Mouse (Mus musculus) forelimb bud, embryonic 11.5 days (tissue): ENCODE measurements around the gene Ndufs3.
"Not testable (repeated sequence)": the region's sequence is repeated elsewhere in the genome, so short reads cannot be mapped to it uniquely, and the experiment has no call there.

Experiments
- DNase-seq: peaks from one replicate; pipeline ENCODE4 v3.0.0-alpha.2; 2012; ENCODE audit warnings: low read depth, low spot score

Ndufs3 gene

GRCm38 (mm10) chr2:90906721-90907120, 2.1 kb upstream of the Ndufs3 start:
- DNase-seq = no peak

GRCm38 (mm10) chr2:90904856-90905224, 213 bp upstream of the Ndufs3 start:
- DNase-seq = no peak

GRCm38 (mm10) chr2:90903398-90903797, 1.2 kb downstream of the Ndufs3 start:
- no peak for DNase-seq

GRCm38 (mm10) chr2:90894299-90894677, 10.3 kb downstream of the Ndufs3 start:
- not testable (repeated sequence) for DNase-seq

- DNase-seq = no peak
Measured at GRCm38 (mm10) chr2:90893673-90894298, 10.8 kb downstream of the Ndufs3 start.

- DNase-seq = peak; percentile 70
Measured at GRCm38 (mm10) chr2:90889550-90890548, 14.8 kb downstream of the Ndufs3 start.

GRCm38 (mm10) chr2:90887627-90888026, 17.0 kb downstream of the Ndufs3 start:
- DNase-seq = no peak

GRCm38 (mm10) chr2:90886436-90886835, 18.2 kb downstream of the Ndufs3 start:
- DNase-seq = no peak

- no peak for DNase-seq
Measured at GRCm38 (mm10) chr2:90885218-90886041, 19.2 kb downstream of the Ndufs3 start, which contains the start of gene C1qtnf4. Gene C1qtnf4, plus strand, starts transcription at chr2:90885860.

- no peak for DNase-seq
Measured at GRCm38 (mm10) chr2:90881824-90882223, 22.8 kb downstream of the Ndufs3 start.

- DNase-seq = no peak
Measured at GRCm38 (mm10) chr2:90880144-90880785, 24.4 kb downstream of the Ndufs3 start.

- no peak for DNase-seq
Measured at GRCm38 (mm10) chr2:90879419-90879818, 25.2 kb downstream of the Ndufs3 start.

- DNase-seq = no peak
Measured at GRCm38 (mm10) chr2:90877584-90878259, 26.9 kb downstream of the Ndufs3 start.

GRCm38 (mm10) chr2:90875239-90875638, 29.4 kb downstream of the Ndufs3 start:
- no peak for DNase-seq

- DNase-seq = no peak
Measured at GRCm38 (mm10) chr2:90874025-90874424, 30.6 kb downstream of the Ndufs3 start.

- DNase-seq = no peak
Measured at GRCm38 (mm10) chr2:90871180-90871961, 33.3 kb downstream of the Ndufs3 start.

- DNase-seq = no peak
Measured at GRCm38 (mm10) chr2:90870136-90870601, 34.5 kb downstream of the Ndufs3 start.

- DNase-seq = peak; percentile 77
Measured at GRCm38 (mm10) chr2:90866524-90866923, 38.1 kb downstream of the Ndufs3 start.

- DNase-seq = no peak
Measured at GRCm38 (mm10) chr2:90864184-90864583, 40.4 kb downstream of the Ndufs3 start.

GRCm38 (mm10) chr2:90861486-90861885, 43.1 kb downstream of the Ndufs3 start:
- DNase-seq = no peak
